Mouse (Mus musculus): Measurements from ENCODE around the gene Chrm3.
A peak's percentile ranks its signal among the peaks of the same experiment; 100 is the strongest.
"Not testable (repeated sequence)": the region's sequence is repeated elsewhere in the genome, so short reads cannot be mapped to it uniquely, and the experiment has no call there.

Gene Chrm3

DNA sequence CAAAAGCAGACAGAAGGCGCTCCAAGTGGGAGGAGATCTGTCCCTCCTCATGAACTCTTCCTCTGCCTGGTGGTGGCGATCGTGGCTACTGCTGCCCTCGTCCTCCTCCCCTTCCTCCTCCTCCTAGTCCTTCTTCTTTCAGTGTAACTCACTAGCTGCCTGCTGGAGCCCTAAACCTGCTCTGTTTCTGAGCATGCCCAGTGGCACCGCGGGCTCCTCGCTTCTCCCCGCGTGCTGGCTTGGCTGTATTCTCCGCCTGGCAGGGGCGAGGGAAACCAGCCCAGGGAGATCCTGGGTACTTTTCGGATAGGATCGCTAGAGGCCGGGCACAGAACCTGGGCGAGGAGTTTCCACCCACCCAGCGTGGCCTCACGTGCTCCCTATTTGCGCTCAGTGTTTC, at the start of gene Chrm3:
Gene Chrm3, minus strand, starts transcription at position 71 of the 400 bp plus-strand sequence.
- peak; percentile 48 to 69 for DNase-seq

DNA sequence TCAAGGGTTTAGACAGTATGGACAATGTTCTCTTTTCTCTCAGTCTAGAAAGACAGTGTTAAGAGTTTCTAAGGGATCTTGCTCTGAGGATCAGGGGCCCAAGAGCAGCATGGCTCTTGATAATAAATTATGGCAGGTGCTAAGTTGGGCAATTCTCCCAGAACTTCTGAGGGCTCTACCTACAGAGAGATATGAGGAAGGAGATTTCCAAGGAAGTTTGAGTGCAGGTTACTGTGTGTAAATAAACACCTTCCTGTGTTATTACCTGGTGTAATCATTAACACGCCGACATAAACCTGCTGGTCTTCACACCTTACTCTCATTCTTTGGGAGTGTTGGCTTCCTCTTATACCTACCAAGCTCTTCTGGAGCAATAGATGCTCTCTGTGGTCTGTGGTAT, 33.7 kb upstream of the Chrm3 start:
- DNase-seq = no peak

DNA sequence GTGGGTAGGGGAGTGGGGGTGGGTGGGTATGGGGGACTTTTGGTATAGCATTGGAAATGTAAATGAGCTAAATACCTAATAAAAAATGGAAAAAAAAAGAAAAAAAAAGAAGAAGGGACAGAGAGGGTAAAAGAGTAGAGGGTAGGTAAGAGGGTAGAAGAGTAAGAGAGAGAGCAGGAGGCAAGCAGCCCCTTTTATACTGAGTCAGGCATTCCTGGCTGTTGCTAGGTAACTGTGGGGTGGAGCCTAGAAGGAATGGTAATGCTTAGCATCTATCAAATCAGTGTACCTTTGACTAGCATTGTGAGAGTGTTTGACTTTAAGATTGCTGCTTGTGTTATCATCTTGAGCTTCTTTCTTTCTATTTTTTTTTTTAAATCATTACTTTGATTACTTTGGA, 14.8 kb upstream of the Chrm3 start:
- DNase-seq = not testable (repeated sequence)

DNA sequence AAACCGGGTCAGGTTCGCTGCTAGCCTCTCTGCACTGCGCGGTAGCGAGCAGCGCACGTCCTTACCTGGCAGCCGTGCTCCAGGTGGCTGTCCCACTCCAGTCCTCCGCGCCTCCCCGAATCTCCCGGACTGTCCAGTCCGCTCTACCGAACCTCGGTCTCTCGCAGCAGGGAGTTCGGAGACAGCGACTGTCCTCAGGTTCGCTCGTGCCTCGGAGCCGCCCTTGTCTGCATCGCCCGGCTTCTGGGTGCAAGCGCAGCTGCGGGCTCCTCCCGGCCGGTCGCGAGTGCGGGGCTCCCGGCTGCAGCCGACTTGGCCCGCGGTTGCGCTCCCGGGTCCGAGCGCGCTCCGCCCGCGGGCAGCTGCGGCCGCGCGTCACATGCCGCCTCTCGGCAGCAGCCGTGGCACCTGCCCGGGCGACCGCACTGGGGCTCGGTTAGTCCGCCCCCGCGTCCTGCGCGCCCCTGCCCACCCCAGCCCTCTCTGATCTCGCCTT, 400 bp downstream of the Chrm3 start:
- DNase-seq = peak in 1 of 2 experiments; percentile 38

DNA sequence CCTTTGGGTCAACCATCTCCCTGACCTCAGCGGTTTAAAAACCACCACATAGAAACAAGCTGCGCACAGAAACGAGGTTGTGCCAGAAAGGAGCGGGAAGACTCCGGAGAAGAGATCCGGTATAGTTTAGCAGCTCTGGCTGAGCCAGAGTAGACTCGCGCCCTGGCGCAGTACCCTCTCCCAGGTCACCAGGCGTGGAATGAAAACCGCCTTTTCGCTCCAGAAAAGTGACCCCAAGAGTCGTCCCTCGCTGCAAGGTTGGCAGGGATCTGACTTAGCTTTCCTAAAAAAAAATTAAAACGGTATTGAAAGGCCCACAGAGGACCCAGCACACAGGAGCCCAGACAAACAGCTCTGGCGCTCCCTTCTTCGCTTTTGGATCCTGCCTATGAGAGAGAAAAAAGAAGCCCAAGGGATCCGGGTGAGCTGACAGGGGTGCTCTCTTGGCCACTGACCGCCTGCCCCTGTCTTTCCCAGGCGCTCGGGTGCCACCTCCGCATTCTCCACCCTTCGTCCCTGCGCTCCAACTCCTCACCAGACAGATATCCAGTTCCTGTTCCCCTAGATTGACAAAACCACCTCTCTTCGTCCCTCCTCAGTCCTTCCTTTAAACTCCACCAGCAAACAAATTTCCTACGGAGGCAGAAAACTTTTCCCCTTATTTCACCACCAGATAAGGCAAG, 990 bp downstream of the Chrm3 start:
- peak in 1 of 2 experiments; percentile 34 for DNase-seq

DNA sequence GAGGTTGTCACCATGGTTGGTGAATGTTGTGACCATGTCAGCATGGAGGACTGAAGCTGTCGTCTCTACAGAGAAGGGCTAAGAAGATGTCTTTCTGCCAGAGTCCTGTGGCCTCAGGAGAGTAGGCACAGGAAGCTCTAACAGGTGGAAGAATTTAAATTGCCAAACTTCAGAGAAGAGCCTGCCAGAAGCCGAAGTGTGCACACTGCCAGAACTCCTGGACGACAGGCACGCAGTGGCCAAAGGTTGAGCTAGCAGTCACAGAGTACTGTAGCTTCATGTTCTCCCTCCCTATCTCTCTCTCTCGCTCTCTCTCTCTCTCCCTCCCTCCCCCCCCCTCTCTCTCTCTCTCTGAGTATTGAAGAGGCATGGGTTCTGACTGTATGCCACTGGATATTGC, 4.9 kb downstream of the Chrm3 start:
- peak; percentile 32 to 57 for DNase-seq

DNA sequence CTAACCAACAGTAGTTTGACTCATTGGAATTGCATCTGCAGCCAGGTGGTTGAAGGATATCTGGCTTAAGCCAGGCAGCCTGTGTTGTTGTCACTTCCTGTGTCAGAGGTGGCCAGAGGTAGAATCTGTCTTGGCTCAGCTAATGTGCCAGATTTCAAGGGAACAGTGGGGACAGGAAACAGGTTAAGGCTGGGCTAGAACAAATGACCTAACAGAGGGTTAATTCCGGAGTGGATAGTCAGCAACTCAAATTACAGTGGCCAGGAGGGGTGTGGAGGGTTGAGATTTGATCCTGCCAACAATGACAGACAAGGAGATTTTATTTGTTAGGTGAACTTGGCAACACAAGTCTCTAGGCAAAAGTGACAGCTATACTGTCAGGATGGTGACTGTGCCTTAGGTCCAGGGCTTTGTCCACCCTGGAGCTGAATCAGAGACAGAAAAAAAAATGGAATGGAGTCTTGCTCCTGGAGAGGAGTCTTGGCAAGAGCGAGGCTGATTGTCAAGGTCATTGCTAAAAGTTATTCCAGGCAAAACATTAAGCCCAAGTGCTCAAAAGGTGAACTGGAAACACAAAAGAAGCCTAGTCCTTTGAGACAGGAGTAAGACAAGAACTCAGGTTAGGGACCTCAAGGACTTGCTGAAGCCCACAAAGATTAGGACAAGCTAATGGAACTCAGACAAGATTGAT, 5.6 kb downstream of the Chrm3 start:
- peak; percentile 17 to 33 for DNase-seq

DNA sequence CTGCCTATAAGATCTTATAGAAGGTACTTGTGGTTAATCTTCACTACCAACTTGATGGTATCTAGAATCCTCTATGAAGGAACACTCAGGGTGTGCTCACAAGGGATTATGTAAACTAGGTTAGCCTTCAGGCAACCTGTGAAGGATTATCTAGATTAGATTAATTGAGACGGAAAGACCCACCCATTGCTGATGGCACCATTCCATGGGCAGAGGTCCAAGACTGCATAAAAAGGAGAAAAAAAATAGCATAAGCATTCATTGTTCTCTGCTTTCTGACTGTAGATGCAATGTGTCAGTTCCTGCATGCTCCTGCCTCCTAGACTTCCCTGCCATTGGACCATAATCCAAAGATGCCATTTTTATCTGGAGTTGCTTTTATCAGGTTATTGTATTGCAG, 8.5 kb downstream of the Chrm3 start:
- DNase-seq = peak in 1 of 2 experiments; percentile 49

DNA sequence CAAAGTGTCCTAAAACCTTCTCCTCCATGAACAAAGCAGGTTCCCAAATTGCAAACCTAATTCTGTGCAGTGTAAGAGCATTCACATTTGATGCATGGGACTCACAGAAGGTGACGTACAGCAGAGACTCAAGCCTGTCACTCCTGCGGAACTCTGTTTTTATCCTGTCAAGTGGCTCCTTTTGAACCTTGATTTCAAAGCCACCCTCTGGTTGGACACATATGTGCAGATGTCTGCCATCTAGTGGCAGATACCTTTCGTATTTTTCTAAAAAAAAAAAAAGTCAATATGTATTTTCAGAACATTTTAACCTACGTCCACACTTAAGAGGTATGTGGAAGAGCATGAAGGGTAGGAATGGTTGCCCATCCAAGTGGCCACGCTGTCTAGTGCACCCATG, 16.3 kb downstream of the Chrm3 start:
- DNase-seq = no peak

DNA sequence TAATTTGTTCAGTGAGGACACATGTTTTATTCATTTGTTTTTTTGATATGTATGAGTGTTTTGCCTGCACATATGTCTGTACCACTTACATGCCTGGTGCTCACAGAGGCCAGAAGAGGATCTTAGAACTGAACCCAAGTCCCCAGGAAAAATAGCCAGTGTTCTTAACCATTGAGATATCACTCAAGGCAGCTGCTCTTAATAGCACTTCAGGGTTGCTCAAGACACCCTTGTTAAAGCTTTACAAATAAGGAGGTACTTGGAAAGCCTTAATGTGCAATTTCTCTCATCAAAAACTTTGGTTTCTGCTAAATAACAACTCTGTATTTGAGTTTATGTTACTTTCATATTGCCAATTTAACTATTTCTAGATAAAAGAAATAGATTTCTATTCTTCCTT, 25.1 kb downstream of the Chrm3 start:
- DNase-seq = no peak

DNA sequence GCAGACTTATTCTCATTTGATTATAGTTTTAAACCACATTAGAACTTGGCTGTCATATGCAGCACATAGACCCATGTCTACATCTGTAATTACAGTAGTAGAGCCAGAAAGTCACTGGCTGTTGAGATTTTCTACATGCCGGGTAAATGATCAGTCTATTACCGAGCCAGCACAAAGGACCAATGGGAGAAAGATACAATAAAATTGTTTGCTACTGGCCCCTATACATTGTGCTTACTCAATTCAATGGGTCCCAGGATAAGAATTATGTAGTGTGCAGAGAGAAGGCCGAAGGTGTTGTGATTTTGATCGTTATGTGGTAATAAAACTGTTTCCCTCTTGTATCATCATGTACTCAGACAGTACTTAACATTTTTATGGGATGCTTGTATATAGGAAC, 27.9 kb downstream of the Chrm3 start:
- DNase-seq = no peak

DNA sequence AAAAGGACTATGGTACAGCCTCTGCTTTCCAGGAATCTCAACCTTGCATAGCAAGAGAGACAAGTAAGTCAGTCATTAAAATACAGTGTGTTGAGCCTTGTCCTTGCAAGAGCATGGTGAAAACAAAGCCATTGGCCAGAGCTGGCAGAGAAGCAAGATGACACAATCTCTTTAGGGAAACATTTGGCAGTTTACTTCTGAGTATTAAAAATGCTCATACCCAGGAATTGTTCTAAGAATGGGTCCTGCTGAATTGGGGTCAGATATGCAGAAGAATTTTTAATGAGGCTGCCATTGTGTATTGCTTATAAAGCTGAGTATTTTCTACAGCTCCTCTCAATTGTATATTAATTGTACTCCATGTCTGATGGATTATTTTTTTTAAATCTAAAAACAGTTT, 50.8 kb downstream of the Chrm3 start:
- DNase-seq = no peak

DNA sequence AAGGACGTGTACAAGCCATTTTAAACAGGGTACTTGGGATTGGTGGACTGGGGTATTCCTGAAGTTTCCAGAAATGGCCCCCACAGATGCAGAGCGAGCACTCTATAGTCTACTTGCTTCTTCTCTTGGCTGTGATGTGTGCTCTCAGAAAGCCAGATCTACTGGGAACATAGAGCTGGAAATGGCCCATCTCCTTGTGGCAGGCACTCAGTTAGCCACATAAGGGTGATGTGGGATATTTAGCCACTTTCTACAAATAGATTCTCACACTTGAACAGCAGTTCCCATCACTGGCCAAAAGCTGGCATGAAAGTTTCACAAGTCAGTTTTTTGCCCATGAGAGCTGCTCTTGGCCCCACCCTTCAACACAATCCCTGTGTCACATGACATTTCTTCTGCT, 65.5 kb downstream of the Chrm3 start:
- DNase-seq = no peak

DNA sequence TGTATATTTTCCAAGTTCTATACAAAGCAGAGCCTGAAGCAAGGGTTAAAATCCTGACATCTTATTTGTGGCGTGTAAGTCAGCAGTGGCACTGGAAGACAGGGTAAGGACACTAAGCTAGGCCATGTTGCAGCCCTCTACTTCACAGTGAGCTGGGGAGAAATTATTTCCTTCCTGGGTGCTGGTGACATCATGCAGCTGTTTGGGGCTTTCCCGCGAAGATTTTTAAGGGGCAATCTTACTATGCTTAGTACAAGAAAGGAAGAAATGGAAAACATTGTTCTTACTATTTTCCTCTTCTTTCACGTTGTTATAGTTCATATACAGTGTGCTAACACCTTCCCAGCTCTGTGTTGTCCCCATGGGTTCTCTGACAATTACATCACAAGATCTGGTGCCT, 76.3 kb downstream of the Chrm3 start:
- no peak for DNase-seq

DNA sequence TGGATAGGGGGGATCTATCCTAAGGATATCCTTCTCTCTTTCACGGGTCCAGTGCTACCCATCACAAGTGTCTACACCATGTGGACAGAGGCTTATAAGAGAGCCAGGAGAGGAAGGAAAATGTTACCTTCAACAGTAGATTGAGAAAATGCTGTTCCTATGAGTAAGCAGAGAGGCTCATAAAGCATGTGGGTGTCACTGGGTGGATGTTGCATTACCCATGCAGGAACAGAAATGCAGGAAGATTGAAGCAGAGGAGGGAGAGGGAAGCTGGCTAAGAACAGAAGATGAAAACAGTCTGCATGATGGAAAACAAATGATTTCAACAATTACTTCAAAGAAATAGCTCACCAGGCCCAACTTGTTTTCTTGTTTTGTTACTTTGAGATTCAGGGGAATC, 85.7 kb downstream of the Chrm3 start:
- DNase-seq = no peak

DNA sequence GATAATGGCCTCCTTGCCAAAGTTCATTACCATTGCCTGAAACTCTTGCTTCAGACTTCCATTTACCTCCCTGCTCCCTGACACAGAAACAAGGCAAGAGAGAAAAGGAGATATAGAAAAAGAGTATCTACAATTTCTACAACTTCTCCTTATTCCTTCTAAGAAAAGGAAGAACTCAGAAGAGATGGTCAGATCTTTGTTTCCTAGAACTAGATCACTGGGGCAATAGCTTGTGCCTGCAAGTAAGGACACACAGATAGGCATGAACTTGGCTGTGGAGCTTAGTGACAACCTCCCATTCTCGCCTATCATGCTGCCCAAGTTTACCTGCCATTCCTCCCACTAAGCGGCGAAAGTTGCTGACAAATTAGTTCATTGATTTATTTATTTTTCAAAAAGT, 96.9 kb downstream of the Chrm3 start:
- no peak for DNase-seq

DNA sequence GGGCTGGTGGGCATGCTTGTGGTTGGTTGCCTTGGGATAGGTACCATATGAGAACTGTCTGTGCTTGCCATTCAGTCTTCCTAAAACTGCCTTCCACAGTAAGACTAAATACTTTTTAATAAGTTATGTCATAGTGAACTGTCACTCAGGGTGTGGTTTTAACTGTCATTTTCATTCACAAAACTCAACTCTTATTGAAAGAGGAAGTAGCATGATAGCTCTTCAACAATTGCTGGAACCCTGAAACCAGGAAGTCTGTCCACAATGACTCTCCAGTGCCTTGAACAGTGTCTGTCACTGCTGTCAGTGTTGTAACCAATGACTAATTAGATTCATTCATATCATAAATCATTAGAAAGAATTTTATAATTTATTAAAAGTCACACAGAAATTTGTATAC, 107.6 kb downstream of the Chrm3 start:
- DNase-seq = no peak

DNA sequence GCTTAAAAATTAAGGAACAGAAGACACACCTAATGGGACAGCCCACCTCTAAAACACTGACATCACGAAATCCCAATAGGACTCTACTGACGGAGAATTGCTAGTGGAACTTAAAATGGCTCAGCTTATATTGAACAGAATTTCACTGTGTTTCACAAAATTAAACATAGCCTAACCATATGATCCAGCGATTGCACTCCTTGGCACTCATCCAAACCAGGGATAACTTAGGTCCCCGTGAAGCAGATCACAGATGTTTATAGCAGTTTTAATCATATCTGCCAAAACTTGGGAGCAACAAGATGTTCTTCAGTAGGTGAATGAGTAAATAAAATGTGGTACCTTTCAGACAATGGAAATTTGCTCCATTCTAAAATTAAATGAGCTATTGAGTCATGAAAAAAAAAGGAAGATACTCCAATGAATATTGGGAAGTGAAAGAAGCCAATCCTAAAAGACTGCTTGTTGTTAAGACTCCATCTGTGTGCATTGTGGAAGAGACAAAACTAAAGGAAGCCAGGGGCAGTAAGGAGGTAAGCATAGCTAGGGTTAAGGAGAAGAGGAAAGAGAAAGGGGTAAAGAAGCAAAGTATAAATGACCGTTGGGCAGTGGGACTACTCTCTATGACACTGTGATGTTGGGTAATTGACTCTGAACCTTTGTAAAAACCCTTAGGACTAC, 109.0 kb downstream of the Chrm3 start:
- no peak for DNase-seq

DNA sequence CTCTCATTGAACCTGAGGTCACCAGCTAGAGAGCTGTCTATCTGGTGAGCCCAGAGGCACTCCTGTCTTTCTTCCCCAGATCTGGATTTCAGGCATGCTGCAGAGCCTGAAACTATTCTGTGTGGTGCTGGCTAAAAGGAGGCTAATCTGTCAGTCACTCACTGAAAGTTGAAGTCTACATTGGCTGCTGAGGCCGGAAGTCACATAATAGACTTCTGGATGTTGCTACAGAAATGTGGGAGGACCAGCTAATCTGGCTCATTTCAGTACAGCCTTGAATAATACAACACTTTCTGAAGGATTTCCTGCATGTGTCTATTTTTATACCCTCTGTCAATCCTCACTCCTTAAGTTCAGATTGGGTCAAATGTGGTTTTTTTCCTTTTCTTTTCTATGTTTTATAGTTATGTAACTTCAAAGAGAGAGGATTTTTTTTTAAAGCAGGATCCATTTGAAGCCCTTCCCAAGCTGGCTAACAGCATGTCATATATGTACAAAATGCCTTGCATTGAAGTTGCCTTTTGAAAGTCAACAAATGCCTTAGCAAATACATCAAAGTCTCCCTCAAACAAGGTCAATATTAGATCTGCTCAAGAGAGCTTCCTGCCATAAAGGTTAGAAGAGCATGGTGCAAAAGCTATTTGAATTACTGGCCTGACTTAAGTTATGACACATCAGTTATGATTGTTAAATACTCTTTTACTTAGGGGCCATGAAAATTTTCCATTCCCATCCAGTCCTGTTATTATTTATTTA, 116.2 kb downstream of the Chrm3 start:
- peak; percentile 17 to 38 for DNase-seq

DNA sequence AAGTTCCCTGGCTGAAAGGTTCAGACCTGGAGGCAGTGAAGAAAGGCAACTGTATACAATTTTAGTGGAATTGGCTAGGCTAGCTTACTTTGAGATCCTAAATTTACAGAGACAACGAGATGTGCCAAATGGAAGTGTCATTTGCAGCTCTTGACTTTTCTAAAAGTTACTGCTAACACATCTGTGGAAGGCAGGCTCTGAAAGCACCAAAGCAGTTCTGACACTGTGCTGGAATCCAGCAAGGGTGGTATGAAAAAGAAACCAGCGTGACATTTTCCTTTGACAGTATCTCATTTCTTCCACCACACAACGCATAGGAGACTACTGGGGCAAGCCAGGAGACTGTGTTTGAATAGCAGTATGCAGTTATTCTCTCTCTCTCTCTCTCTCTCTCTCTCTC, 120.4 kb downstream of the Chrm3 start:
- no peak for DNase-seq

DNA sequence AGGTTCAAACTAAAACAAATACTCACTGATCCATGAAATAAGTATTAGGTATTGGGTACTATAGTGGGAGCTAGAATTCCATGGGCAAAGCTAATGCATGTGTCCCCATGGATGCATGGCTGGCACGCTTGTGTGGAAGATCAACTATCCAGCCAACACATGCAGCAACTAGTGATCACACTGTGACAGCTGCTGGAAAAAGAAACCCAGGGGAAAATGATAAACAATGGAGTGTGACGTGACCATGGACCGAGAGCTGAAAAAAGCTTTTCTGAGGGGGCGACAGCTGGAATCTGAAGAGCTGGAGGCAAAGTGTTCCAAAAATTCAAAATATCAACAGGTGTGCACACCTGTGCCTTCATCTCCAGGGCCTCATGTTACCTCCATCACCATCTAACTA, 120.8 kb downstream of the Chrm3 start:
- DNase-seq = no peak

DNA sequence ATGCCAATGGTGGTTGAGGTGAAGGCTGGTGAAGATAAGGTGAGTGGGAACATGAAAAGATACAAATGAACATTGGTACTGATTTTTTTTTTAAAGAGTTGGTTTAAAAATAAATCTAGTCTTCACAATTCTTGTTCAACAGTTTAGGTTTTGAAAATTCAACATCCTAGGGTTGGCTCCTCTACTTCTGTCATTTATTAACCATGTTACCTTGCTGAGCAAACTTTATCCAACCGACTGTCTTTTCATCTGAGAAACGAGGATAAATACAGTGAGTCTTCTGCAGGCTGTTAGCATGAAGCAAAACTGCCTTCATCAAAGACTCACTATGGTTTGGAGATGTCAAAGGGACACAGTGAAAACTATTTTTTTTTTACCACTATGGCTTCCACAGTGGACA, 123.0 kb downstream of the Chrm3 start:
- DNase-seq = peak in 1 of 2 experiments; percentile 24

DNA sequence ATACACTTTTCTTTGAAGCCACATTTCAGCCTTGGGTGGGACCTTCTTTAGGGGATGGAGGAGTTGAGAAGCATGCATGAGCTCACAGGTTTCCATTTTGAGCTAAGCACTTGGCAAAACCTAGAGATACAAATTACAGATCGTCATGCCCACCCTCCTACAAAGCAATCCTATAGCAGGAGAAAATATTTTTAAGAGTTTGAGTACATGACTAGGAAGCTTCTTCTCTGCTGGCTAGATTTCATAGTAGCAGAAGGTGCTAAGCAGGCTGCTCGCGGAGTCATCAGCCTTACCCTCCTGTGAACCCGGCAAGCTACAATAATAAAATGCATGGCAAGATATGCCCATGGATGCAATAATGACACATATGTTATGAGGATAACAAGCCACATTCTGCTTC, 124.4 kb downstream of the Chrm3 start:
- DNase-seq = no peak

Data from kidney, postnatal 36 days (tissue).